Mouse (Mus musculus): Measurements from ENCODE around the gene Cntnap2.
A peak's percentile ranks its signal among the peaks of the same experiment; 100 is the strongest.

Gene Cntnap2

DNA sequence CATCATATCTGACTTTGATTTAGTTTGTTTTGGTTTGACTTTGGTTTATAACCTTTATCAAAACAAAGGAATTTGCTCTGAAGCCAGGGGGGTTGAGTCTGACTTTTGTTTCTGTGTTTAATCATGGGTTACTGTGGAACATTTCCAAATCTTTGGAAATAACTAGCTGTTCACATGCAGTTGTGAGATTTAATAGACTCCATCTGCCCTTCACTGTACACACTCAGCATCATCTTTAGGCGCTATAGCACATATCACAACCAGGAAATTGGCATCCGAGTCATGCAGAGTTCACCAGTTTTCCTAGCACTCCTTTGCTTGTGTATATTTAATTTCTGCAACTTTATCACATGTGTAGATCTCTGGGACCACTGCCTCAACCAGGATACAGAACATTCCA, 2256.3 kb downstream of the Cntnap2 start:
- DNase-seq: no peak

DNA sequence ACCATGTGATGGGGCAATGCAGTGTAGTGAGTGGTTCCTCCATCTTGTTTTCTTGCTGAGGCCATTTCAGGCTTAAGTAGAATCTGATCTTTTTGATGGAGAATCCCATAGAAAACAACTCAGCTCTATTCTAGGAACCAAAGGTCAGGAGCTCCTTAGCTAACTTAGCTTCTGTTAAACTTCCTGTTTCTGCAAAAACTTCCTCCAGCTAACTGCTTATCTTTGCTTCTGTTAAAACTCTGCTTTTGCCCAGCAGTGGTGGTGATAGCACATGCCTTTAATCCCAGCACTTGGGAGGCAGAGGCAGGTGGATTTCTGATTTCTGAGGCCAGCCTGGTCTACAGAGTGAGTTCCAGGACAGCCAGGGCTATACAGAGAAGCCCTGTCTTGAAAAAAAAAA, 2258.1 kb downstream of the Cntnap2 start:
- no peak for DNase-seq

DNA sequence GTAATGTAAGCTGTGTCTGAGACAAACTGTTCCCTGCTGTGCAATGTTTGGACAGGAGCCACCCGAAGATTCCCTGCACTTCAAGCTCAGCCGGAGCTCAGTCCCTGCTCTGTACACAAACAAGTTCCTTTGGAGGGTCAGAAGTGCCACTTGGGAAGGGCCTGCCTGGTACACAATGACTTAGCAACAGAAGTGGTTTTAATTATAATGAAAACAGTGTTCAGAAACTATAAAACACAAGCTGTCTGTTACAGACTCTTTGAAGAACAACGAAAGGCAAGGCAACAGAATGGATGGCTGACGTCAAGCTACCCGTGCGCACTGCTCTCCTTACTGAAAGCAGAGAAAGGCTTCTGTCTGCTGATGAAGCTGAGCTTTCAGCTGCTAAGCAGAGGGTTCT, 2259.5 kb downstream of the Cntnap2 start:
- DNase-seq: no peak

DNA sequence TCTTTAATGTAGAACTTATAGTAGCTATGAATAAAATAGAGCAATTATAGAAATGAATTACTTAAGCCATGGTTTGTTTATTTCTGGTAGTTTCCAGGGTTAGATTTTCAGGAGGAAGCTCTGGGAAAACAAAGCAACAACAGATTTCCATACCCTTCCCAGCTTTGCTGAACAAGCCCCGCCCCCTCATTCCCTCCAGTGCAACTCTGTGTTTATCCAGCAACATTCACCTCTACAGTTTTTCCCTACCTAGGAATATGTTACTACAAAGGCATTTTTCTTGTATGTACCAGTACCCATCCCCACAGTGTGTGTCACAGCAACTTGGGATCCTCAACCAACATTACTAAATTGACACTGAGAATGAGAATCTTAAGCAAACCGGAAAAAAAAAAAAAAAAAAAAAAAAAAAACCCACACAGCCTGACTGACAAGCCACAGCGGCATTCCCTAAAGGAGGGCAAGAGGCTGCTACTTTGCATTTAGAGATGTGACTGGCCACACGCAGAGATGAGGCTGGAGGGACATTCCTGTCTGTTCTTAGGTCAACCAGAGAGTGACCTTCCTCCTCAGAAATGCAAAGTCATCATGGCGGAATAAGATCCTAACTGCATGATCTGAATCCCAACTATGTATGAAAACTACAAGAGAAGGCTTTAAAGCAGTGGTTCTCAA, 2260.3 kb downstream of the Cntnap2 start:
- DNase-seq: no peak

DNA sequence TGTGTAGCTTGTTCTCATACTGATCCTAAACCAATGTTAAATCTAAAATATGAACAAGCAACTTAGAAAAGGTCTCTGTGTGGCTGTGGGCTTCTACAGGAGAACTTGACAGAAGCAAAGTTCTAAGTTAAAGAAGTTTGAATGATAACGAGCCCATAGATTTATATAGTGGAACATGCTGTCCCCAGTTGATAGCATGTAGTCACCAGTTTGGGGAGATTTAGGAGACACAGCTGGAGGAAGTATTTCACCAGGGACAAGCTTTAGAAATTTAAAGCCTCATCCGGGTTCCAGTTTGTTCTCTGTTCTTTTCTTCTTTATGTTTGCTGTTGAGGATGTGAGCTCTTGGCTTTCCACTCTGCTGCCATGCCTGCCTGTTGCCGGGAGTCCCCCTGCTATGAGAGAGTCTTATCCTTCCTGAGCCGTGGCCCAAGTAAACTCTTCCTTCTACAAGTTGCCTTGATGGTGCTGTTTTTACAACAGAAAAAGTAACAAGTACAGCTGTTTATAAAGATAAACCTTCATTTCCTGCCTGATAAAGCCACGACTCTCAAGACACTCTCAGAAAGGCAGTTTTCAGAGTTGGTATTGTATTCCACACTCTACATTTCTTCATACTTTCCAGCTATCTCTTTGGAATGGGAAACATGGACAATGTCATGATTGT, 2264.1 kb downstream of the Cntnap2 start:
- DNase-seq: no peak

DNA sequence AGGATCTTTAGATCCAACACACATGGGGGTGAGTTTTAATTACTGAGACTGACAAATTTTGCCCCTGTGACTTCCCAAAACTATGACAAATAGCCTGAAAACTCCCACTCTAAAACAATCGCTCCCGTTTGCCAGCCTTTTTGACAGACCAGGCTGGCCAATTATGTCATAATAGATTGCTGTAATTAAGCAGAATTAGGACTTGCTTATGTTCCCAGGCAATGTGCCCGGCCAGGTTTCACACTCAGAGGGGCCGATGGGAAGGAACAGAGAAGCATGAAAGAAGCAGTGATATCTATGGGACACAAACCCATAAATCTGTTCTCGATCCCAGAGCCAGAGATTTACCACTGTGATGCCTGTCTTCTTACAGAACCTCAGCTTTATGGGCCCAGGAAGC, 2264.7 kb downstream of the Cntnap2 start:
- no peak for DNase-seq

DNA sequence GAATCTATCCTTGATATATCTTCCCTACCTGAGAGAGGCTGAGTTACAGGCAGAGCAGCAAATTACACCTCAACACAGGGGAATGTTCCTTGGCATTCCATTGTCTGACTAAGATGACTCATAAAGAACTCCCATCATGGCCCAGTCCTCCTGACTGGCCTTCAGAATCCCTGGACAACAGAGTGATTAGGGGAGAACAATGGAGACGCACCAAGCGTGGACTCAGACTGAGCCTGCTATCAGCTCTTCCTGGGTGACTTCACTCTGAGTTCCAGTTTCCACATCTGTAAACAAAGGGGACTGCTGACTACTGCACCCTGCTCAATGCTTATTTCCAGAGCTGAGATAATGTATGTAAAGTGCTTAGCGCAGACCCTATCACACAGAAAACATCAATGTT, 2269.1 kb downstream of the Cntnap2 start:
- DNase-seq: no peak

DNA sequence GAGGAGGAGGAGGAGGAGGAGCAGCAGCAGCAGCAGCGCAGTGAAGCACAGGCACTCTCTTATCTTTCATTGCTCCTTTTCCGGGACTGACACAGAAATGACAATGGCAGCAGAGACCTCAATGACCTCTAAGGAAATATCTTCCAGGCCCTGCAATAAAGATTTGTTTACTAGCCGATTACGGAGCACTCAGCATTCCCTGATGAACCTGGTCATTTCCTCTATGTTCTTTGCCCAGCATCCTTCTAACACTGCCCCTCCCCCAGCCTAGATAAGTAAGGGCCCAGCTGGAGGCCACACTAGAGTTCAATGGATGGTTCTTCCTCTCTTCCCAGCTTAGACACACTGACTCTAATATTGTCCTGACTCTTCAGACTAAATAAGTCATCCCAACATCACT, 2270.1 kb downstream of the Cntnap2 start:
- DNase-seq: no peak

DNA sequence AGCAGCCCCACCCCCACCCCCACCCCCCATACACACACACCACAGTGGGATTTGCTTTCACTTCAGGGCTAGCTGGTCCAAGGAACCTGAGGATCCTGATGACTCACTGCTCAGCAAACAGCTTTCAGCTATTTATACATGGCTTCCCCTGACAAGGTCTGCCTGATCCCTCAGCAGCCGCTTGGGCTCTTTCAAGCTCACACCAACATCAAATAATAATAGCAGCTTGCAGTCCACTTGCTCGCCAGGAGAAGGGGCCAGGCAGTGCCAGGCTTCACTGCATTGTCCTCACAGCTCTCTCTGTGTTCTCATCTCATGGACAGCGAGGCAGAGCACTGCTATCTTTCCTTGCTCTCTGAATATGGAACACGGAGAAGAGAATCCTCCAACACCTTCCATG, 2273.9 kb downstream of the Cntnap2 start:
- no peak for DNase-seq

DNA sequence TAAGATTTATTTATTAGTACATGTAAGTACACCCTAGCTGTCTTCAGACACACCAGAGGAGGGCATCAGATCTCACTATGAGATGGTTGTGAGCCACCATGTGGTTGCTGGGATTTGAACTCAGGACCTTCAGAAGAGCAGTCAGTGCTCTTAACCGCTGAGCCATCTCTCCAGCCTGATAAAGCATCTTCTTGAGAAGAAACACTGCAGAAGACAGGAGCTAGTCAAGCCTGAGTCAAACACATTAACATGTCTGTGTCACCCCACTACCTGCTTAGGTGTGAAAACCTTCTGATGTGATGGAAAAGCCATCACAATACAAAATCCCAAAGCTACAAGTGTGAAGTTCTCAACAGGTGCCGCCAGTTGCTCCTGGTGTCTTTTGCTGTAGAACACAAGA, 2275.2 kb downstream of the Cntnap2 start:
- no peak for DNase-seq

DNA sequence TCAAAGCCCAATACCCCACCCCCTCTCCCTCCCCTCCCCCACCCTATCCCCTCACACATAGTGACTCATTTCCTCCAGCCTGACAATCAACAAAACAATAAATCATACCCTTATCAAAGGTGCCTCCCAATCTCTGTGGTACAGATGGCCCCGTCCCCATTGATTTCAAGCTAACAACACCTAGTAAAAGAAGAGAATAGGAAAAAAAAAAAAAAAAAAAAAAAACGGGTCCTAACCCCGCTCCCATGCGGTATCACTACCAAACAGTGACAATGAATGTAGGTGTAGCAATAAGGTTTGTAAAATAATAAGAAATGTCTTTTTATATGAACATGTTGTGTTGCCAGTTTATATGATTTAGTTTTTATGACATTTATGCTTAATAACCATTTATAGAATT, 2278.1 kb downstream of the Cntnap2 start:
- DNase-seq: no peak

DNA sequence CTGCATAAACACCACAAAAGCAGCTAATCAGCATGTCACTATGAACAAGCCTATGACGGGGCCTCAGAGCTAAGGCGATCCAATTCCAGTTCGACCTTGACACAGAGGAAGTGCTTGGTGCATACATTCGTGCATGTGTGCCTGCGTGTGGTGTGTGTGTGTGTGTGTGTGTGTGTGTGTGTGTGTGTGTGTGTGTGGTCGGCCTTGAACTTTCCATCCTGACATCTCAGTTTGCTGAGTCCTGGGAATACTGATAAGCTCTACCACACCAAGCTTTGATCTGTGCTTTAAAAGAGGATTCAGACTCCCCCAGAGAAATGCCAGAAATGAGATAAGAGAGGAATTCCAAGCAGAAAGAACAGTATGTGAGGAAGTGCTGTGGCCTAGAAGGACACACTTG, 2279.0 kb downstream of the Cntnap2 start:
- DNase-seq: no peak

DNA sequence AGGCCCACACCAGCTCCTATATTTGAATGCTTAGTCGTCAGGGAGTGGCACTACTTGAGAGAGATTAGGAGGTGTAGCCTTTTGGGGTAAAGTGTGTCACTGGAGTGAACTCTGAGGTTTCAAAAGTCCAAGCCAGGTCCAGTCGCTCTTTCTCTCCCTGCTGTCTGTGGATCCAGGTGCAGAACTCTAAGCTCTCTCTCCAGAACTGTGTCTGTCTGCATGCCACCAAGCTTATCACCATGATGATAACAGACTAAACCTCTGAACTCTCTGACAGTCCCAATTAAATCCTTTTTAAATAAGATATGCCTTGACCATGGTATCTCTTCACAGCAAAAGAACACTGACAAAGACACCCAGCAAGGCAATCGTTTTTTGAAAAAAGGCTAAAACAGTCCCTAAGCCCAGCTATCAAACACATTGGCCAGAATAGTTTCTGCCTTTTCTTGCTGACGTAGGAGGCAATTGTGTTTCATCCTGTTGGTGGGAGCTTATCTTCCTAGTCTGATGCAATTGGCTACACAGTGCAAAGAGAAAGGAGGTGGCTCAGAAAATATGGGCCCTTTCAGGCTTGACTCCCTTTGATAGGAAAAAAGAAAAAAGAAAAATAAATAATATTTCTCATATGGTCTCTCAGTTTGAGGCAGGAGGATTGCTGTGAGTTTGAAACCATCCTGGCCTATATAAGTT, 2281.8 kb downstream of the Cntnap2 start:
- no peak for DNase-seq

DNA sequence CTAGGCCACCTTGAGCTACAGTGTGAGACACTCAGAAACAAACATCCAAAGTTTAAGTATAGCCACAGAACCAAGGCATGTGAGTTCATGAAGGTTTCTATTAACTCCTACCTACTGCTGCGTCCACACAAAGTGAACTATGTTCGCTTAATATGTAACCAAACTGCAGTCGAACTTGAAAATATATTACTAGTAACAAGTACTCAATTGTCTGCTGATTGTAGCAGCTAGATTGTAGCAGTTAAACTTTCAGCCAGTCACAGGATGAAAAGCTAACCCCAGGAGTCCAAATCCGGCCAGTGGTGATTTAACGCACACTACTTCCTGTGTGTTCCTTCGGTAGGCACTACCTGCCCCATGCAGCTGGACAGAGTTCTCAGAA, 2282.3 kb downstream of the Cntnap2 start:
- peak; percentile 43 for DNase-seq

DNA sequence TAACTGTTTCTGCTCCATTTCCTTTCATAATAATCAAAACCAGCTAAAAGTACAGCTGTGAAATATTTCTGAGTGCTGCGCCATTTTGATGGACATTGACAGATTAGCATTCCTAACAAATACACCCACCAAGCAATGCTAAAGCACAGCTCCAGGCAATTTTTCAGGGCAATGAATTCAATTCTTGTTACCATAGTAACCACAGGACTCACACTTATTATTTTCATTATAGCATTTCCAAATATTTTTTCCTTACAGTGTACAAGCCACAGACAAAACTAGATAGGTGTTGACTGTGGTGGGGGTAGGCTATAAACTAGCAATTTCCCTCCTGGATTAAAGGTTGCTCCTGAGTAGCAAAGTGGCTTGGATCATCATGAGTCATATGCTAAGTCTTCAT, 2284.1 kb downstream of the Cntnap2 start:
- no peak for DNase-seq

DNA sequence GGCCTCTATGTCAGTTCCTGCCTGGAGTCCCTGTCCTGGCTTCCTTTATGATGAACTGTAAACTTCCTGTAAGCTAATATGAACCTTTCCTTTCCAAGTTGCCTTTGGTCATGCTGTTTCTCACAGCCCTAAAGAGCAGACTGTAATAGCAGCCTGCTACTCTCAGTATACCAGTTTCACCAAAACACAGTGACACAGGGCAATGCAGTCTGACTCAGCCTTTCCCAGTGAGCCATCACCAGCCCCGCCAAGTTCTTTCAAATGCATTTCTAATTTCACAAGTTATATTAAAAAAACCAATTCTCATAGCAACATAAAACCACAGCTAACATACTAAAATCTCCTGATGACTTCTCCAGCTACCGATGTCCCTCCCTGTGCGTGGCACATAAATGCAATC, 2285.5 kb downstream of the Cntnap2 start:
- no peak for DNase-seq

DNA sequence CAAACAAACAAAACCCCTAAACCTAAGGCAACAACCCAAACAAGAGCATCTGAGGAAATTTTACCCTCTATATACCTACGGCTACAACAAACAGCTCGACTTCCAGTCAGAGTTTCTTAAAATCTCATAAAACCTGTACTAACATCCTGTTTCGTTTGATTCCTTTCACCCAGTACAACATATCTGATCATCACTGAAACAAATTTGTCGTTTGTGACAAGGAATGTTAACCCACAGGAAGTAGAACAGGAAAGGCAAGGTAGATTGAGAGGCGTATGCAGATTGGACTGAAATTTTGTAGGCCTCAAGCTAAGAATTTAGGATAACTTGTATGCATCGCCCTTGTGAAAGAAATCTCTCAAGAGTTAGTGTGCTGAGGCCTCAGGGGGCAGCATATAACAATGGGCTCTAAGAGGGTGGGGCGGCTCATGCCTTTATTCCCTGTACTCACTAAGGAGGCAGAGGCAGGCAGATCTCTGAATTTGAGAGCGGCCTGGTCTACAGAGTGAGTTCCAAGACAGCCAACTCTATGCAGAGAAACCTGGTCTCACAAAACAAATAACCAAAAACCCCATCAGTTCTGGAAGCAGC, 2291.0 kb downstream of the Cntnap2 start:
- DNase-seq: no peak
